Mouse (Mus musculus) lung, embryonic 14.5 days (tissue): ENCODE results near the gene Etnk2. TPM values are rescaled to one million over a fixed set of nuclear protein-coding genes. Genes with fewer than 3 reads are reported as not detected.

Source experiments
- ATAC-seq: fragments of 200-750 bp; cut with Nextera tagmentation; 2 replicates; pipeline ENCODE4 v1.8.0; 2017; ENCODE audit warnings: mild to moderate bottlenecking, moderate TSS enrichment, moderate library complexity; ENCODE audit not compliant: insufficient read depth
- DNase-seq: peaks from one replicate; pipeline ENCODE4 v3.0.0-alpha.2; 2015
- H3K27ac ChIP-seq: fragments of 300-500 bp; sonication (generic); 2 replicates; pipeline ENCODE4 v1.5.1; 2014; ENCODE audit warnings: low read depth, mild to moderate bottlenecking, moderate library complexity
- H3K27me3 ChIP-seq: fragments of 300-500 bp; sonication (generic); 2 replicates; pipeline ENCODE4 v1.6.1; 2014; ENCODE audit warnings: low read length, control low read depth; ENCODE audit not compliant: insufficient read depth
- H3K36me3 ChIP-seq: fragments of 300-500 bp; sonication (generic); 2 replicates; pipeline ENCODE4 v1.6.1; 2014; ENCODE audit warnings: control low read depth; ENCODE audit not compliant: insufficient read depth
- H3K4me1 ChIP-seq: fragments of 300-500 bp; sonication (generic); 2 replicates; pipeline ENCODE4 v1.6.1; 2014; ENCODE audit warnings: antibody characterized with exemption, control low read depth; ENCODE audit not compliant: insufficient read depth
- H3K4me2 ChIP-seq: fragments of 300-500 bp; sonication (generic); 2 replicates; pipeline ENCODE4 v1.6.1; 2014; ENCODE audit warnings: mild to moderate bottlenecking
- H3K4me3 ChIP-seq: fragments of 300-500 bp; sonication (generic); 2 replicates; pipeline ENCODE4 v1.5.1; 2014; ENCODE audit warnings: low read depth, low read length
- H3K9ac ChIP-seq: fragments of 300-500 bp; sonication (generic); 2 replicates; pipeline ENCODE4 v1.6.1; 2014
- H3K9me3 ChIP-seq: fragments of 300-500 bp; sonication (generic); 2 replicates; pipeline ENCODE4 v1.6.1; 2016; ENCODE audit warnings: low read depth, low read length, control low read depth
- CTCF ChIP-seq: IDR thresholded peaks from 2 replicates; pipeline ENCODE4 v1.5.1; 2016; ENCODE audit warnings: antibody characterized with exemption, low read depth
- WGBS: fragments of 180-500 bp; shearing (Covaris S2); extraction: QIAGEN DNeasy Blood & Tissue Kit; methylation state at CpG from one replicate; pipeline ENCODE4 v1.1.7; 2014; 5-methylcytosine and 5-hydroxymethylcytosine counted together
- polyA plus RNA-seq: library from polyadenylated mRNA; unstranded; fragments of >200 nt; fragmentation: Nextera tagmentation; extraction: Ambion mirVana; gene quantifications from 2 replicates; pipeline ENCODE4 v1.2.1, GENCODE M21; 2014

The Etnk2 gene
- 2.8 and 3.7 TPM in 2 replicates for polyA plus RNA-seq

DNA sequence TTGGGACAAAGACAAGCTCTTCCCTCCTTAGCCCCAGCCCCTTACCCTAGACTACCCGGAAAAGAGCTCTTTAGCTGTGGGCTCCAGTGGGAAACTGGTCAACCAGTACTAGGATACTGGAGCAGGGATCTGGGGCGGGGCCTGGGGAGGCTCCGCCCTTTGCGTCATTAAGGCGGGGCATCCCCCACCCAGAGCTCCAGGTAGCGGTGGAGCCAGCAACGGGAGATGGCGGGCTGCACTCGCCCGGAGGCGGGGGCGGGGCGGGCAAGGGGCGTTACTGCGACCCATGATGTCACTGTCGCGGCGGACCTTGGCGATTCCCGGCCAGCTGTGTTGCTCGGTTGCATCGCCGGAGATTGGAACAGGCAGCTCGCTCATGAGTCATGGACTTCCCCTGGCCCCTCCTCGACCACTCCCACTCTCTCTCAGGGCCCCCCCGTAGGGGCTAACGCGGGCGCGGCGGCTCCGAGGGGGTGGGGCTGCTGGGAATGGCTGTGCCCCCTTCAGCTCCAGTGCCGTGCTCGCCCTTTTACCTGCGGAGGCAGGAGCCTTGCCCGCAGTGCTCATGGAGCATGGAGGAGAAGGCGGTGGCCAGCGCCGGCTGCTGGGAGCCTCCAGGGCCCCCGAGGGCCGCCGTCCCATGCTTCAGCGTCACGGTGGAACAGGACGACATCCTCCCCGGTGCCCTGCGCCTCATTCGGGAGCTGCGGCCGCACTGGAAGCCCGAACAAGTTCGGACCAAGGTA, at the start of gene Etnk2:
TSS of gene Etnk2 (plus strand) at position 297 of the 746 bp plus-strand sequence.
- DNase-seq = peak; percentile 87
- peak within 1 kb of the TSS; percentile 98 for H3K4me2 ChIP-seq
- H3K4me3 ChIP-seq = peak within 1 kb of the TSS; percentile 62
- H3K27ac ChIP-seq = no peak within 1 kb of the TSS
- ATAC-seq = peak; percentile 81
- H3K9me3 ChIP-seq = no peaks in the 10 kb centered on the region
- 0 out of 2 replicates have a peak, but pooled peaks cover 5% of the 10 kb centered on the region for H3K4me1 ChIP-seq
- H3K27me3 ChIP-seq = peaks cover 15% of the 10 kb centered on the region; the same call in 1 of the 2 replicates
- H3K36me3 ChIP-seq = no peaks in the 10 kb centered on the region
- H3K9ac ChIP-seq = peak within 1 kb of the TSS; percentile 55
- no peak for TF ChIP-seq CTCF
- WGBS = under 1% methylated on average over 52 of the region's 52 CpGs

DNA sequence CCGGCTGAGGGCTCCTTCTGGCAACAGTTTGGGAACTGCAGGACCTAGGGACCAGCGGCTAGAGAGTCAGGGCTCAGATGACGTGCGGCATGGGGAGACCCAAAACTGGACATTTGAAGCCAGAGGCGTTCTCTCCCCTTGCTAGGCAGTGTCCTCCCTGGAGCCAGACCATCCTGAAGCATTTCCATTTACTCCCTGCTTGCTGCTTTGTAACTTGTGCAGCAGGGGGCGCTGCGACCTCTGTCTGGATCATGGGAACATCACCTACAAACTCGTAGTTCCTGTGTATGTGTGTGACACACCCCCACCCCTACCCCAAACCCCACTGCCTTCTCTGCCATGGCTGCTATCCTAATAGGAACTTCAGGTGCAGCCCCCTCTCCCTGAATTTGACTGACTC, 49.0 kb upstream of the Etnk2 start:
- ATAC-seq = no peak
- H3K4me3 ChIP-seq = no peak overlapping the region
- H3K27me3 ChIP-seq = no peaks in the 10 kb centered on the region

DNA sequence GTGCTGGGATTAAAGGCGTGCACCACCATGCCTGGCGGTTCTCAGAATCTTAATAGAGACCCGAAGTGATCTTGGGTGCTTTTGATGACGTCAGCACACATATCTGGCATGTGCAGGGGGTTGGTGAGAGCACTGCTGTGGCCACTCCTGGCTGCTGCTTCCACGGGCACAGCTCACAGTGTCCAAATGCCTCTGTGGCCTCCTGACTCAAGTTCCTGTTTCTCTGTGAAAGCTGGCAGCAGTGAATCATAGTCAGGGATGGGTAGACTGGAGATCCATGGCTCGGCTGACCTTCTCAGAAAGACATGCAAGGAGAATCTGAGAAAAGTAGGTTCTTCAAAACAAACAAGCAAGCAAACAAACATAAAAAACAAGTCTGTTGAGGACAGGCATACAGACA, 47.6 kb upstream of the Etnk2 start:
- no peaks in the 10 kb centered on the region for H3K36me3 ChIP-seq
- TF ChIP-seq CTCF = no peak
- H3K27me3 ChIP-seq = no peaks in the 10 kb centered on the region
- H3K4me2 ChIP-seq = no peak overlapping the region
- no peaks in the 10 kb centered on the region for H3K4me1 ChIP-seq
- no peak for ATAC-seq
- H3K9me3 ChIP-seq = no peaks in the 10 kb centered on the region
- no peak for DNase-seq
- no peak overlapping the region for H3K27ac ChIP-seq
- H3K4me3 ChIP-seq = no peak overlapping the region
- WGBS = 79% methylated on average over 6 of the region's 6 CpGs
- H3K9ac ChIP-seq = no peak overlapping the region

More for the DNA sequence above, 49.0 kb upstream of the Etnk2 start:
- no peak overlapping the region for H3K27ac ChIP-seq
- H3K36me3 ChIP-seq = no peaks in the 10 kb centered on the region
- H3K4me2 ChIP-seq = no peak overlapping the region
- H3K4me1 ChIP-seq = no peaks in the 10 kb centered on the region
- TF ChIP-seq CTCF = peak; percentile 84
- peak; percentile 78 for DNase-seq
- WGBS = 28% methylated on average over 8 of the region's 8 CpGs
- no peaks in the 10 kb centered on the region for H3K9me3 ChIP-seq
- no peak overlapping the region for H3K9ac ChIP-seq

DNA sequence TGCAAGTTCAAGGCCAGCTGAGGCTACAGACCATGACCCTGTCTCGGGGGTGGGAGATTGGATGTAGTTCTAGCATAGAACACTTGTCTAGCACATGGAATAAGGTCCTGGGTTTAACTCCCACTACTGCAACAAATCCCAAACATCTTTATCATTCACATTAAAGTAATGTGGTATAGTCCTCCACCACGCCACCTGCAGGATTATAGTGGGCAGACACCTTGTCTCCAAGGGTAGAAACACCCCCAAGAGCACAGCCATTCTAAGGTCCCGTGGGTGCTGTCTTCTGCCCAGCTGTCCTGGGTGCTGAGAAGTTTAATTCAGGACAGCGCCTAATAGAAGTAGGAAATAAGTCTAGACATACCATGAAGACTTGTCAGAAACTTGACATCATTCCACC, 46.8 kb upstream of the Etnk2 start:
- DNase-seq (no peak), ATAC-seq (no peak)
- 77% methylated on average over 4 of the region's 4 CpGs for WGBS
- no peaks in the 10 kb centered on the region for H3K4me1 ChIP-seq
- no peak overlapping the region for H3K4me2 ChIP-seq
- 0 out of 2 replicates have a peak, but pooled peaks have one; percentile 5 for TF ChIP-seq CTCF
- H3K9ac ChIP-seq = no peak overlapping the region
- H3K9me3 ChIP-seq = no peaks in the 10 kb centered on the region
- H3K27me3 ChIP-seq = no peaks in the 10 kb centered on the region
- H3K36me3 ChIP-seq = no peaks in the 10 kb centered on the region
- no peak overlapping the region for H3K4me3 ChIP-seq
- no peak overlapping the region for H3K27ac ChIP-seq

DNA sequence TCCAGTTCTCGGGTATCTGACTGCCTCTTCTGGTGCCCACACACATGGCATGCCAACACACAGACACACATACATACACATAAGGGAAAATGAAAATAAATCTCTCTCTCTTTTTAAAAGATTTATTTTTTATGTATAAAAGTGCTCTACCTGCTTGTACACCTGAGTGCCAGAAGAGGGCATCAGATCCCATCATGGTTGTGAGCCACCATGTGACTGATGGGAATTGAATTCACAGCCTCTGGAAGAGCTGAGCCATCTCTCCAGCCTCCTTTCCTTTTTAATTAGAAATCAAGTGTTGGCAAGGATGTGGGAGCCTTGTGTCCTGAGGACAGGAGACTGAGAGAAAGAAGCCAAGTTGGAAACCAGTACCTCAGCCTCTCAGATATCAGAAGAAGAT, 46.2 kb upstream of the Etnk2 start:
- Histone ChIP-seq H3K4me3 (no peak overlapping the region), H3K36me3 (no peaks in the 10 kb centered on the region), H3K4me1 (no peaks in the 10 kb centered on the region), H3K4me2 (no peak overlapping the region), H3K9ac (no peak overlapping the region), H3K27ac (no peak overlapping the region), H3K9me3 (no peaks in the 10 kb centered on the region), H3K27me3 (no peaks in the 10 kb centered on the region)
- WGBS = 56% methylated on average over 1 of the region's 1 CpGs
- DNase-seq = no peak
- peak; percentile 34; the same call in 1 of the 2 replicates for TF ChIP-seq CTCF
- no peak for ATAC-seq

DNA sequence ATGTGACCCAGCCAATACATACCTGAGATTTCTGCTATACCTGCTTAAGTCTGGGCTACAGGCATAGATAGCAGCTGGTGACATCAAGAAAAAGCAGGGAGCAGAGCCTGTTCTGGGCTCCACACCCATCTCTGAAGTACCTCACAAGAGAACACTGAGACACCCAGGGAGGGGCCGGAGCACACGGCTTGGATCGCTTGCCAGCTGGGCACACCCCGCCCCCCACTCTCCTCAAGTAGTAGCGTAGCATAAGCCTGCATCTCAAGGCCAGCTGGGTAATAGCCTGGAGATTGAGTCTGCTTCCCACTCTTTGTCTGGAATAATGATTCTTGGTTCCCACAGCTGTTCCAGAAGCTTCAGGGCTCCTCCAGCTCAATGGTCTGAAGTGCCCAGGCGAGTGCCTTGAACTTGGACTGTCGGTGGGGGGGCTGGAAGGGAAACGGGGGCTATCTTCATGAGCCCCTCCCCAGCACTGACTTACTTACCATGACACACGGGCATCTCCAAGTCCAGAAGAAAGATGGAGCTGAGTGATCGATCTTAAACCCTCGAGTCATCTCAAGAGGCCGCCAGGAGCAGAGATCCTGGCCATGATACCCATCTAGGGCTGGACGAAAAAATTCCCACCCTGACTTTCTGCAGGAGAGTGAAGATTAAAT, 42.0 kb upstream of the Etnk2 start, which contains the start of gene Kiss1:
TSS of gene Kiss1 (plus strand) at position 609 of the 659 bp plus-strand sequence.
- no peak for ATAC-seq
- Histone ChIP-seq H3K9ac (no peak within 1 kb of the TSS), H3K4me1 (0 out of 2 replicates have a peak, but pooled peaks cover 2% of the 10 kb centered on the region), H3K9me3 (no peaks in the 10 kb centered on the region), H3K27ac (no peak within 1 kb of the TSS), H3K4me3 (no peak within 1 kb of the TSS), H3K36me3 (no peaks in the 10 kb centered on the region), H3K27me3 (no peaks in the 10 kb centered on the region), H3K4me2 (no peak within 1 kb of the TSS)
- no peak for TF ChIP-seq CTCF
- WGBS = 62% methylated on average over 13 of the region's 13 CpGs
- DNase-seq = no peak

DNA sequence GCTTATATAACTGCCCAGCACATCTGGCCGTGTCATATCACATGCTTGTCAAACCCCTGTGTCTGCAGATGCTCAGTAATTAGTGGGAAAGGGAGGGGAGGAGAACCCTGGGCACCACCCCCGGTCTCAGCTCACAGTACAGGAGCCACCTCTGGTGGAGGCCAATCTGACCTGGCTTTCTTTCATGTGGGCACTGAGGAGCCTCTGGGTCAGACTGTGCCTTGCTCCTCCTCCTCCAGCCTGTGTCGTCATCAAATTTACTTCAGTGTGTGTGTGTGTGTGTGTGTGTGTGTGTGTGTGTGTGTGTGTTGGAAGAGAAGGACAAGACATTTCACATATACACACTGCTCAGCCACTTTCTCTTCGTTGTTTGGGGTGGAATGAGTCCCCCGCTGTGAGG, 40.0 kb upstream of the Etnk2 start:
- Histone ChIP-seq H3K4me3 (no peak overlapping the region), H3K4me1 (peaks cover 3% of the 10 kb centered on the region; the same call in 1 of the 2 replicates), H3K27ac (no peak overlapping the region), H3K4me2 (no peak overlapping the region), H3K27me3 (no peaks in the 10 kb centered on the region), H3K9me3 (no peaks in the 10 kb centered on the region), H3K36me3 (no peaks in the 10 kb centered on the region), H3K9ac (no peak overlapping the region)
- no peak for TF ChIP-seq CTCF
- 16% methylated on average over 5 of the region's 5 CpGs for WGBS
- ATAC-seq (peak; percentile 50), DNase-seq (no peak)
